Mouse (Mus musculus) embryonic facial prominence, embryonic 13.5 days (tissue): ENCODE measurements around the gene 0610009B22Rik. TPM values are rescaled to one million over a fixed set of nuclear protein-coding genes. Genes with fewer than 3 reads are reported as not detected.
"Not testable (repeated sequence)": the region's sequence is repeated elsewhere in the genome, so short reads cannot be mapped to it uniquely, and the experiment has no call there.

Experiments
- ATAC-seq: fragments of 200-750 bp; cut with Nextera tagmentation; 2 replicates; pipeline ENCODE4 v1.8.0; 2017; ENCODE audit warnings: low read depth; ENCODE audit not compliant: insufficient number of reproducible peaks, insufficient read depth, low FRiP score, low TSS enrichment
- H3K27ac ChIP-seq: fragments of 300-500 bp; sonication (generic); 2 replicates; pipeline ENCODE4 v1.5.1; 2015; ENCODE audit warnings: moderate library complexity, mild to moderate bottlenecking, inconsistent platforms
- H3K27me3 ChIP-seq: fragments of 300-500 bp; sonication (generic); 2 replicates; pipeline ENCODE4 v1.6.1; 2015; ENCODE audit warnings: mild to moderate bottlenecking, inconsistent platforms
- H3K36me3 ChIP-seq: fragments of 300-500 bp; sonication (generic); 2 replicates; pipeline ENCODE4 v1.6.1; 2015; ENCODE audit warnings: mild to moderate bottlenecking, inconsistent platforms
- H3K4me1 ChIP-seq: fragments of 300-500 bp; sonication (generic); 2 replicates; pipeline ENCODE4 v1.6.1; 2015; ENCODE audit warnings: inconsistent platforms
- H3K4me2 ChIP-seq: fragments of 300-500 bp; sonication (generic); 2 replicates; pipeline ENCODE4 v1.6.1; 2015; ENCODE audit warnings: moderate library complexity, mild to moderate bottlenecking, inconsistent platforms
- H3K4me3 ChIP-seq: fragments of 300-500 bp; sonication (generic); 2 replicates; pipeline ENCODE4 v1.5.1; 2015; ENCODE audit warnings: mild to moderate bottlenecking, inconsistent platforms
- H3K9ac ChIP-seq: fragments of 300-500 bp; sonication (generic); 2 replicates; pipeline ENCODE4 v1.6.1; 2015; ENCODE audit warnings: mild to moderate bottlenecking, inconsistent platforms
- H3K9me3 ChIP-seq: fragments of 300-500 bp; sonication (generic); 2 replicates; pipeline ENCODE4 v1.6.1; 2016; ENCODE audit warnings: inconsistent platforms
- WGBS: fragments of 180-500 bp; shearing (Covaris S2); methylation state at CpG from one replicate; pipeline ENCODE4 v1.1.7; 2015; ENCODE audit warnings: mixed read lengths; 5-methylcytosine and 5-hydroxymethylcytosine counted together
- polyA plus RNA-seq: library from polyadenylated mRNA; unstranded; fragments of >200 nt; fragmentation: Nextera tagmentation; extraction: Ambion mirVana; gene quantifications from 2 replicates; pipeline ENCODE4 v1.2.1, GENCODE M21; 2015

Gene 0610009B22Rik
- polyA plus RNA-seq = 87.7 and 102 TPM in 2 replicates

- Histone ChIP-seq H3K4me3 (peak within 1 kb of the TSS; percentile 70), H3K4me2 (peak within 1 kb of the TSS; percentile 81), H3K9me3 (no peaks in the 10 kb centered on the region), H3K9ac (peak within 1 kb of the TSS; percentile 84), H3K36me3 (peaks cover 25% of the 10 kb centered on the region), H3K27me3 (no peaks in the 10 kb centered on the region), H3K4me1 (peaks cover 6% of the 10 kb centered on the region), H3K27ac (peak within 1 kb of the TSS; percentile 99)
- under 1% methylated on average over 60 of the region's 60 CpGs for WGBS
- peak; percentile 99 for ATAC-seq
These were observed at the start of gene 0610009B22Rik for GRCm38 (mm10) chr11:51688330-51689328. TSS of gene 0610009B22Rik (minus strand) at chr11:51688874.

- not testable (repeated sequence) for H3K4me2 ChIP-seq, H3K9me3 ChIP-seq, H3K9ac ChIP-seq, ATAC-seq, H3K27me3 ChIP-seq, H3K27ac ChIP-seq, H3K4me3 ChIP-seq, H3K4me1 ChIP-seq
- peaks cover 55% of the 10 kb centered on the region for H3K36me3 ChIP-seq
- WGBS = 95% methylated on average over 13 of the region's 13 CpGs
These were observed 45.5 kb upstream of the 0610009B22Rik start for GRCm38 (mm10) chr11:51734218-51734617.

GRCm38 (mm10) chr11:51732883-51733282 lies 44.2 kb upstream of the 0610009B22Rik start:
- H3K4me1 ChIP-seq = no peaks in the 10 kb centered on the region
- H3K9me3 ChIP-seq = no peaks in the 10 kb centered on the region
- peaks cover 57% of the 10 kb centered on the region for H3K36me3 ChIP-seq
- no peak for ATAC-seq
- no peak overlapping the region for H3K4me2 ChIP-seq
- H3K27me3 ChIP-seq = no peaks in the 10 kb centered on the region
- WGBS = 89% methylated on average over 1 of the region's 1 CpGs
- H3K27ac ChIP-seq = no peak overlapping the region
- H3K4me3 ChIP-seq = no peak overlapping the region
- H3K9ac ChIP-seq = no peak overlapping the region

- Histone ChIP-seq H3K27me3 (no peaks in the 10 kb centered on the region), H3K4me2 (no peak overlapping the region), H3K4me1 (no peaks in the 10 kb centered on the region), H3K27ac (no peak overlapping the region), H3K36me3 (peaks cover 86% of the 10 kb centered on the region), H3K9me3 (no peaks in the 10 kb centered on the region), H3K9ac (no peak overlapping the region), H3K4me3 (no peak overlapping the region)
- ATAC-seq = no peak
- WGBS = 95% methylated on average over 11 of the region's 11 CpGs
These were observed 32.4 kb upstream of the 0610009B22Rik start for GRCm38 (mm10) chr11:51721066-51721465.

GRCm38 (mm10) chr11:51707080-51707479 lies 18.4 kb upstream of the 0610009B22Rik start:
- Histone ChIP-seq H3K36me3 (peaks cover 85% of the 10 kb centered on the region), H3K4me2 (no peak overlapping the region), H3K9ac (no peak overlapping the region), H3K27me3 (no peaks in the 10 kb centered on the region), H3K9me3 (no peaks in the 10 kb centered on the region), H3K4me3 (no peak overlapping the region), H3K27ac (no peak overlapping the region), H3K4me1 (0 out of 2 replicates have a peak, but pooled peaks cover 3% of the 10 kb centered on the region)
- 92% methylated on average over 13 of the region's 13 CpGs for WGBS
- ATAC-seq = no peak

- ATAC-seq = no peak
- Histone ChIP-seq H3K9me3 (no peaks in the 10 kb centered on the region), H3K36me3 (peaks cover 86% of the 10 kb centered on the region), H3K4me3 (no peak overlapping the region), H3K4me2 (no peak overlapping the region), H3K27ac (no peak overlapping the region), H3K27me3 (no peaks in the 10 kb centered on the region), H3K4me1 (0 out of 2 replicates have a peak, but pooled peaks cover 3% of the 10 kb centered on the region), H3K9ac (no peak overlapping the region)
- WGBS = 95% methylated on average over 10 of the region's 10 CpGs
These were observed 17.8 kb upstream of the 0610009B22Rik start for GRCm38 (mm10) chr11:51706451-51706850.

GRCm38 (mm10) chr11:51703379-51703998 lies 14.8 kb upstream of the 0610009B22Rik start:
- Histone ChIP-seq H3K4me3 (no peak overlapping the region), H3K4me2 (no peak overlapping the region), H3K27me3 (no peaks in the 10 kb centered on the region), H3K9me3 (no peaks in the 10 kb centered on the region), H3K9ac (no peak overlapping the region), H3K4me1 (0 out of 2 replicates have a peak, but pooled peaks cover 3% of the 10 kb centered on the region), H3K27ac (no peak overlapping the region), H3K36me3 (peaks cover 92% of the 10 kb centered on the region)
- 57% methylated on average over 10 of the region's 10 CpGs for WGBS
- no peak for ATAC-seq

- 26% methylated on average over 3 of the region's 3 CpGs for WGBS
- Histone ChIP-seq H3K4me1 (0 out of 2 replicates have a peak, but pooled peaks cover 3% of the 10 kb centered on the region), H3K36me3 (peaks cover 92% of the 10 kb centered on the region), H3K27me3 (no peaks in the 10 kb centered on the region), H3K27ac (no peak overlapping the region), H3K4me2 (no peak overlapping the region), H3K9me3 (no peaks in the 10 kb centered on the region), H3K4me3 (no peak overlapping the region), H3K9ac (no peak overlapping the region)
- no peak for ATAC-seq
These were observed 14.2 kb upstream of the 0610009B22Rik start for GRCm38 (mm10) chr11:51702831-51703230.

- peaks cover 51% of the 10 kb centered on the region for H3K36me3 ChIP-seq
- no peaks in the 10 kb centered on the region for H3K27me3 ChIP-seq
- H3K27ac ChIP-seq = no peak overlapping the region
- no peaks in the 10 kb centered on the region for H3K4me1 ChIP-seq
- 89% methylated on average over 3 of the region's 3 CpGs for WGBS
- no peak for ATAC-seq
- no peak overlapping the region for H3K9ac ChIP-seq
- H3K9me3 ChIP-seq = no peaks in the 10 kb centered on the region
- no peak overlapping the region for H3K4me3 ChIP-seq
- no peak overlapping the region for H3K4me2 ChIP-seq
These were observed 6.3 kb upstream of the 0610009B22Rik start for GRCm38 (mm10) chr11:51694984-51695383.

GRCm38 (mm10) chr11:51690597-51690996 lies 1.9 kb upstream of the 0610009B22Rik start:
- 81% methylated on average over 2 of the region's 3 CpGs for WGBS
- not testable (repeated sequence) for H3K27ac ChIP-seq, H3K9ac ChIP-seq, H3K27me3 ChIP-seq, H3K9me3 ChIP-seq, ATAC-seq, H3K4me1 ChIP-seq, H3K4me3 ChIP-seq, H3K4me2 ChIP-seq
- H3K36me3 ChIP-seq = peaks cover 16% of the 10 kb centered on the region

- no peak for ATAC-seq
- H3K4me1 ChIP-seq = peaks cover 6% of the 10 kb centered on the region
- 26% methylated on average over 6 of the region's 6 CpGs for WGBS
- peak overlapping the region; percentile 99 for H3K27ac ChIP-seq
- H3K36me3 ChIP-seq = peaks cover 25% of the 10 kb centered on the region
- no peaks in the 10 kb centered on the region for H3K27me3 ChIP-seq
- H3K4me2 ChIP-seq = peak overlapping the region; percentile 81
- peak overlapping the region; percentile 84 for H3K9ac ChIP-seq
- no peaks in the 10 kb centered on the region for H3K9me3 ChIP-seq
- H3K4me3 ChIP-seq = peak overlapping the region; percentile 70
These were observed 669 bp upstream of the 0610009B22Rik start for GRCm38 (mm10) chr11:51689343-51689742.
